Mouse (Mus musculus) gastrocnemius, adult 2 months (tissue): ENCODE results near the gene Trpm3. TPM values are rescaled to one million over a fixed set of nuclear protein-coding genes. Genes with fewer than 3 reads are reported as not detected.
A peak's percentile ranks its signal among the peaks of the same experiment; 100 is the strongest.

Experiments used
- DNase-seq: peaks from one replicate; pipeline ENCODE4 v3.0.0; 2022
- H3K27ac ChIP-seq: fragments of 200-600 bp; 2 replicates; pipeline ENCODE4 v1.8.1; 2022; ENCODE audit warnings: mild to moderate bottlenecking
- H3K4me3 ChIP-seq: fragments of 200-600 bp; 2 replicates; pipeline ENCODE4 v1.8.1; 2022; ENCODE audit warnings: mild to moderate bottlenecking, moderate library complexity
- CTCF ChIP-seq: fragments of 200-600 bp; IDR thresholded peaks from 2 replicates; pipeline ENCODE4 v1.8.1; 2022; ENCODE audit warnings: antibody characterized with exemption, mild to moderate bottlenecking, moderate library complexity
- intact Hi-C: fragments of 180-260 bp; cut with DNase I; formaldehyde crosslinking; loops from one replicate; pipeline ENCODE4 v1.15.1; 2025
- total RNA-seq, 2 experiments: library from RNA; stranded (reverse); gene quantifications; 2 replicates each; pipeline ENCODE4 v1.2.3; 2021

Gene Trpm3
- total RNA-seq, 2 experiments from 2014 or later: 0.73 to 0.77 TPM

DNA sequence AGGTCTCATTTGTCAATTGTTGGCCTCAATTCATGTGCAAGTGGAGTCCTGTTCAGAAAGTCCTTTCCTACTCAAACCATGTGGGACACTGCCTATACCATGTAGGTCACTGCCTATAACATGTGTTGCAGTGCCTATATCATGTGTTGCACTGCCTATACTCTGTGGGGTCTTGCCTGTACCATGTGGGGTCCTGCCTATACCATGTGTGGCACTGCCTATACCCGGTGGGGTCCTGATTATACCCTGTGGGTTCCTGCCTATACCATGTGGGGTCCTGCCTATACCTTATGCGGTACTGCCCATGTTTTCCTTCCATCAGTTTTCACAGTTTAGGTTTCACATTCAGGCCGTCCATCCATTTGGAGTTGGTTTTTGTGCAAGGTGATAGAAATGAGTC lies 197.4 kb downstream of the Trpm3 start:
- intact Hi-C loops: loop anchor here (5.0 to 10.0 kb wide), 2 partner anchors 299 to 546 kb away; no protein-coding TSS in a partner anchor
- TF ChIP-seq CTCF: no peak
- no peak for DNase-seq
- no peak overlapping the region for H3K27ac ChIP-seq
- H3K4me3 ChIP-seq: no peak overlapping the region

GRCm38 (mm10) chr19:22337468-22337867 lies 198.6 kb downstream of the Trpm3 start:
- peak; percentile 22 for DNase-seq
- Histone ChIP-seq H3K27ac (no peak overlapping the region), H3K4me3 (no peak overlapping the region)
- TF ChIP-seq CTCF: peak; percentile 80
- intact Hi-C loops: loop anchor here (5.0 to 10.0 kb wide), 2 partner anchors 297 to 545 kb away; no protein-coding TSS in a partner anchor

DNA sequence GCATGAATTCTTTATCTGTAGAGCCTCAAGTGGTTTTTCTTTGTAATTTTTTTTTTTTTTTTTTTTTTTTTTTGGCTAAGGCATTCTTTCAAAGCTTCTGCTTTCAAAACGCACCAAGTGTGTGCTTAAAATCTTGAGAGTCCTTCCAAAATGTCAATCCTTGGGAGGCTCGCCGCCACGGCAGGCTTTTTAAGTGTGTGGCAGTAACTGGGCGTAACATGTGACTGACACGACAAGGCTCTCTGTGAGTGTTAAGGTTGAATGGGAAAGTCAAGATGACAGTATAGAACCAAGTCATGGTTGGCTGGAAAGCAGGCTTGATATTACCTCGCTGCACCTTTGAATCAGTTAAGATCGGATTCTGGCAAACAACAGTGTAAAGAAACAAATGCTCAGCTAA lies 200.1 kb downstream of the Trpm3 start:
- DNase-seq: no peak
- Histone ChIP-seq H3K27ac (no peak overlapping the region), H3K4me3 (no peak overlapping the region)
- TF ChIP-seq CTCF: no peak
- intact Hi-C loops: loop anchor here (5.0 to 10.0 kb wide), 2 partner anchors 296 to 543 kb away; no protein-coding TSS in a partner anchor

- no peak for DNase-seq
- TF ChIP-seq CTCF: no peak
- no peak overlapping the region for H3K27ac ChIP-seq
- no peak overlapping the region for H3K4me3 ChIP-seq
- intact Hi-C loops: no loop called here
Measured at GRCm38 (mm10) chr19:22354037-22354541, 215.2 kb downstream of the Trpm3 start.

- intact Hi-C loops: no loop called here
- no peak for TF ChIP-seq CTCF
Measured at GRCm38 (mm10) chr19:22386890-22387289, 248.0 kb downstream of the Trpm3 start.

GRCm38 (mm10) chr19:22394700-22395099 lies 255.9 kb downstream of the Trpm3 start:
- Histone ChIP-seq H3K27ac (no peak overlapping the region), H3K4me3 (no peak overlapping the region)
- intact Hi-C loops: no loop called here
- no peak for DNase-seq
- no peak for TF ChIP-seq CTCF

More at GRCm38 (mm10) chr19:22386890-22387289, 248.0 kb downstream of the Trpm3 start:
- Histone ChIP-seq H3K27ac (no peak overlapping the region), H3K4me3 (no peak overlapping the region)
- DNase-seq: peak; percentile 29

DNA sequence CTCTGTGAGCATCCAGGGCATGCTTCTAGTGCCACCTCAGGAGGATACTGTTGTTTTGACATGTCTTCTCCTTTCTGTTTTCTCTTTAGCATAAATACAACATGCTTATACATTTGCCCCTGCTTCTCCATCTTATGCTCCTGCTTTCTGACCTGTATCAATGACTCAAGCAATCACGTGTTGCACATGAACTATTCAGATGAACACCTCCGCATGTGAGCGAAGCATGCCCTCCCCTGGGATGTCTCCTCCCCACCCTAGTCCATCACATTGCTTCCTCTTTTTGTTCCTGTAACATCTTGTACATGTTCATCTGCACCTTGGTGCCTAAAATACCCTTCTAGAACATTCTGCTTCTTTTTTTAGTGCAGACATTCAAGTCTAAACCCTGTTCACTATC lies 265.2 kb downstream of the Trpm3 start:
- no peak overlapping the region for H3K27ac ChIP-seq
- no peak overlapping the region for H3K4me3 ChIP-seq
- TF ChIP-seq CTCF: no peak
- DNase-seq: no peak
- intact Hi-C loops: no loop called here

GRCm38 (mm10) chr19:22418239-22418638 lies 279.4 kb downstream of the Trpm3 start:
- intact Hi-C loops: no loop called here
- H3K4me3 ChIP-seq: no peak overlapping the region
- TF ChIP-seq CTCF: no peak
- DNase-seq: no peak
- no peak overlapping the region for H3K27ac ChIP-seq

GRCm38 (mm10) chr19:22437207-22437606 lies 298.4 kb downstream of the Trpm3 start:
- no peak for TF ChIP-seq CTCF
- intact Hi-C loops: no loop called here

GRCm38 (mm10) chr19:22447418-22448339 lies 308.8 kb downstream of the Trpm3 start:
- TF ChIP-seq CTCF: no peak
- DNase-seq: peak; percentile 16
- Histone ChIP-seq H3K4me3 (peak overlapping the region; percentile 64), H3K27ac (peak overlapping the region; percentile 38; the same call in 1 of the 2 replicates)
- intact Hi-C loops: no loop called here

More at GRCm38 (mm10) chr19:22437207-22437606, 298.4 kb downstream of the Trpm3 start:
- no peak overlapping the region for H3K27ac ChIP-seq
- no peak overlapping the region for H3K4me3 ChIP-seq
- no peak for DNase-seq

GRCm38 (mm10) chr19:22448340-22449288 lies 309.8 kb downstream of the Trpm3 start:
- TF ChIP-seq CTCF: no peak
- Histone ChIP-seq H3K27ac (peak overlapping the region; percentile 28; the same call in 1 of the 2 replicates), H3K4me3 (peak overlapping the region; percentile 64)
- DNase-seq: no peak
- intact Hi-C loops: no loop called here

- intact Hi-C loops: no loop called here
Measured at GRCm38 (mm10) chr19:22451290-22451689, 312.4 kb downstream of the Trpm3 start.

More at GRCm38 (mm10) chr19:22451290-22451689, 312.4 kb downstream of the Trpm3 start:
- TF ChIP-seq CTCF: no peak
- Histone ChIP-seq H3K4me3 (no peak overlapping the region), H3K27ac (no peak overlapping the region)
- no peak for DNase-seq
